Mouse (Mus musculus) left cerebral cortex, postnatal 36 days (tissue): ENCODE measurements around the gene Clec4e. TPM values are rescaled to one million over a fixed set of nuclear protein-coding genes. Genes with fewer than 3 reads are reported as not detected.

Experiments used
- DNase-seq, 2 experiments: peaks; one replicate each; pipeline ENCODE4 v3.0.0; 2021 to 2022; ENCODE audit warnings: low spot score in 2 of 2, mixed read lengths in 1 of 2
- intact Hi-C: fragments of 180-260 bp; cut with DNase I; formaldehyde crosslinking; loops from one replicate; pipeline ENCODE4 v1.15.1; 2025
- total RNA-seq, 2 experiments: library from RNA; stranded (reverse); gene quantifications; 2 replicates each; pipeline ENCODE4 v1.2.3; 2021

The Clec4e gene
- total RNA-seq, 2 experiments from 2014 or later: not detected

DNA sequence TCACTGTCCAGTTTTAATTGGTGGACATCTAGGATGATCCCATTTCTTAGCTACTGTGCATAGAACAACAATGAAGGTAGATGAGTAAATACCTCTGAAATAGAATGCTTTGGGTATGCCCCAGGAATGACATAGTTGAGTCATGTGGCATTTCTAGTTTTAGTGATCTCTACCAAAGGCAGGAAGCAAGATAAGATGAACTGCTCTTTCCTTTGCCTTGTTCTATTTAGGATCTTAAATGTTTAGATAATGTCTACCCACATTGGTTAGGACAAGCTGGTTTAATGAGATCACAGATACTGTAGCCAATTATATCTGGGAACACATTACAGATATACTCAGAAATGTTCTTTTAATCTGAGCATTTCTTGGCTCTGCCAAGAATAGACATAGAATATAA, 52.1 kb downstream of the Clec4e start:
- DNase-seq: no peak
- intact Hi-C loops: no loop called here

Other genes with a start within 250 kb of the Clec4e start
- not detected for gene Clec4b1, start 239.9 kb downstream of the Clec4e start, total RNA-seq
- 1 to 10 TPM; 1.4 to 2.5 TPM for gene Clec4a2, start 183.4 kb downstream of the Clec4e start, total RNA-seq
- not detected for gene Clec4b2, start 117.0 kb downstream of the Clec4e start, total RNA-seq
- not detected for gene Clec4n, start 60.0 kb downstream of the Clec4e start, total RNA-seq
- not detected for gene Clec4d, start 27.8 kb downstream of the Clec4e start, total RNA-seq
- gene Vmn2r19, start 18.5 kb upstream of the Clec4e start, total RNA-seq: not detected
- not detected for gene Vmn2r20, start 128.2 kb upstream of the Clec4e start, total RNA-seq
- not detected for gene Vmn2r21, start 243.5 kb upstream of the Clec4e start, total RNA-seq